Mouse (Mus musculus) adrenal gland, adult 2 months (tissue): ENCODE results near the gene 6030408B16Rik. TPM values are rescaled to one million over a fixed set of nuclear protein-coding genes. Genes with fewer than 3 reads are reported as not detected.

ENCODE experiments used
- DNase-seq: peaks from one replicate; pipeline ENCODE4 v3.0.0; 2021
- polyA plus RNA-seq: library from polyadenylated mRNA; depleted of rRNA; stranded (reverse); fragments of >200 nt; gene quantifications from 2 replicates; pipeline ENCODE4 v1.2.3, GENCODE M21; 2012
- total RNA-seq, 2 experiments: library from RNA; stranded (reverse); gene quantifications; 2 replicates each; pipeline ENCODE4 v1.2.3; 2021

6030408B16Rik gene
- total and polyA plus RNA-seq, 3 experiments, result 0.40 to 2.0 (median 0.52) TPM

DNA sequence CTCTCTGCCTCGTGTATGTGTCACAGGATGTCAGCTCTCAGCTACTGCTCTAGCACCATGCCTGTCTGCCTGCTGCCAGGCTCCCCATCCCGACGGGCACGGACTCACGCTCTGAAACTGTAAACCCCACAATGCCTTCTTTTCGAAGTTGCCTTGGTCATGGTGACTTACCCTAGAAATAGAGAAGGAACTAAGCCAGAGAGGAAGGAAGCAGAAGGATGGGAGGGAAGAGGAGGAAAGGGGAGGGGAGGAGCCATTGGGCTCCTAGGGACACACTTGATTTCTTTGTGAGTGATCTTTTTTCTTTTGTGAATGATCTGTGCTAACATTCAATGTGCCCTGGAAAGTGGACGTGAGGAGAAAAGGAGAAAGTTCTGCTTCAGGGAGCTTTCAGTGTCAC, 5.0 kb downstream of the 6030408B16Rik start:
- no peak for DNase-seq

DNA sequence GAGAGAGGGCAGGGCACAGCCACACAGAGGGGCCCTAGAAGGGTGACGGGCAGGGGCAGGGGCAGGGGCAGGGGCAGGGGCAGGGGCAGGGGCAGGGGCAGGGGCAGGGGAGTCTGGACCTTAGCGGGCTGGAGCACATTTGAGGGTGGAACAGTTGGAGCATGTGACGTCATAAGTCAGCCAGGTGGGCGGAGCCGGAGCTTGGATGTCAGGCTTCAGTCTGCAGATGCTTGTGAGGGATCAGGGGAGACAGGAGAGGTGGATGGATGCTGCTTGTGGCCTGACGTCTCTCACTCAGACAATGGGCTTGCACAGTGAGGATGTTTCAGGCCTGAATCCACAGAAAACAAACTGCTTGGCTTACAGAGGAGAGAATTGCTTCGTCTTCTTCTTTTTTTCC, 5.5 kb downstream of the 6030408B16Rik start:
- no peak for DNase-seq

DNA sequence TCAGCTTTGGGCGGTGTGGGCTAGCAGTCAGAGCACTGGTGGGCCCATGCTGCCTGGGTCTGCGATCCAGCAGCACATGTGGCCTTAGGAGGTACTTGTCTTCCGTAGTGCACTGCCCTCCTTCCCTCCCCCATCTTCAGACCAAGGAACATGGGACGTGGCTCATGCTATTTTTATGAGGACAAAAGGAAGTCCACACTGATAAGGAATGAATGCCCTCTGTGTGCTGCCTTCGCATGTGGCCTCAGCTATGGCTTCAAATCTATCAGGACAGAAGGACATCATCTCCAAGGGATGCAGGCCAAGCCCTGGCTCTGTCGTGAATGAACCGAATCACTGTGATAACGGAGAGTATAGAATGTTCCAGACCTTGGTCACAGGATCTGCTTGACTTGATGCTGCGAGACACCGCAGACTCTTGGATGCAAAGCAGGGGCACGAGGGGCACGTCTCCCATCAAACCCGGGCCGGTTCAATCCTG, 6.5 kb downstream of the 6030408B16Rik start:
- no peak for DNase-seq

DNA sequence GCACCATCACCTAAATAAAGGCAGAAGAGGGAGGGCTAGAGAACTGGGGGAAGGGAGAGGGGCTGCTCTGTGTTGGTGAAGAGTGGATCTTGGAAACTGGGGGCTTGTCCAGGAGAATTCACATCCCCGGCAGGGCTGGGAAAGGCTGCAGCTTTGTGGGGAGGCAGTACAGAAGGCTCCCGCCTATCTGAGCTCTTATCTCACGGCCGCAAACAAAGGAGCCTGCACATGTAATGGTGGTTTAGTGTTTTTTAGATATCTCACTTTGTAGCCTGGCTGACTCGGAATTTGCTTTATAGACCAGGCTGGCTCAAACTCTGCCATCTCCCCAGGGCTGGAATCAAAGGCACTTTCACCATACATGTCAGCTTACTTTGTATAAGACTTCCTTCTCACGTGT, 7.1 kb downstream of the 6030408B16Rik start:
- no peak for DNase-seq

DNA sequence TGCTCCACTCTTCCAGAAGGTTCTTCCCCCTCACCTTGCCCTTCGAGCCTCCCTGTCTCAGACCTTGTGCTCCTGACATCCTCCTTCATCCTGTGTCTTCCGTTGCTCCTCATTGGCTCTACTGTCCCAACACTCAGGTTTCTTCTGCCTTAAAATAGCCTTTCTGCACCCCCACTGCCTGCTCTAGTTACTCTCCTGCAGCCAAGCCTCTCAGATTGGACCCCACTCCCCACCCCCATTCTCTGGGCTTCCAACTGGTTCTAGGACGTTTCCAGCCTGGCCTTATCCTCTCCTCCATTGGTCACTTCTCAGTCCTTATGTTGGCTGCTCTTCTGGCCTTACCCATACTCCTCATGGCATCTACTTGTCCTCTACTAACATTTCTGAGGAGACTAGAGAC, 9.2 kb downstream of the 6030408B16Rik start:
- no peak for DNase-seq

DNA sequence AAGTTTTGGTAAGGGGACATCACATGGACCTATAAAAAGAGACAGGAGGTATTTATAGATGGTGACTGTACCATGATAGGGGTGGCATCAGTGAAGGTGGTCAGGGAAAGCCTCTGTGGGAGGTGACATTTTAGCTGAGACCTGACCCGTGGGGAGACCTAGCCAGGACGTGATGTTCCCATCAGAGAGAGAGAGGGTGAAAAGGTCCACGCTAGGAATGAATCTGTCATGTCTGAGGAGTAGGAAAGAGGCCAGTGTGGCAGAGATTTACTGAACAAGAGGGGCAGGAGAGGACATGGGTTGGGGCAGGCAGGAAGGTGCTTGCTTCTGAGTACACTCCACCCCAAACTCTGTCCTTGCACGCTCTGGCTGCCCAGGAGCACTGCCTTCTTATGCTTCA, 10.8 kb downstream of the 6030408B16Rik start:
- no peak for DNase-seq

DNA sequence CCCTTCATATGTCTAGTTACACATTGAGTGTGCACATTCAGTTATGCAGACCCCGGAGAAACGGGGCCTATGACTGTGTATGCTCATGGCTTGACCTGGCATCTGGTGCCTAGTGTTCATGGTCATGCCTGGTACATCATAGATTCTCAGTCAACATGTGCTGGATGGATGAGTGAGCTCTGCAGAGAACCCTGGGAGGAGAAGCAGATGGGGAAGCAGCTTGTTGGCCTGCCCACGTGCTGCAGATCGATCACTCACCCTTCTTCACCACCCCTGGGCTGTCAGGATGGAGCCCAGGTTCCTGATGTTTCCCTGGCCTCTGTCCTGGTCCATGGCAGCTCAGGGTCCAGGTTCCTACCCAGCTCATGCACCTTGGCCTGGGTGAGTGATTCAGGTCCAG, 13.4 kb downstream of the 6030408B16Rik start:
- no peak for DNase-seq

DNA sequence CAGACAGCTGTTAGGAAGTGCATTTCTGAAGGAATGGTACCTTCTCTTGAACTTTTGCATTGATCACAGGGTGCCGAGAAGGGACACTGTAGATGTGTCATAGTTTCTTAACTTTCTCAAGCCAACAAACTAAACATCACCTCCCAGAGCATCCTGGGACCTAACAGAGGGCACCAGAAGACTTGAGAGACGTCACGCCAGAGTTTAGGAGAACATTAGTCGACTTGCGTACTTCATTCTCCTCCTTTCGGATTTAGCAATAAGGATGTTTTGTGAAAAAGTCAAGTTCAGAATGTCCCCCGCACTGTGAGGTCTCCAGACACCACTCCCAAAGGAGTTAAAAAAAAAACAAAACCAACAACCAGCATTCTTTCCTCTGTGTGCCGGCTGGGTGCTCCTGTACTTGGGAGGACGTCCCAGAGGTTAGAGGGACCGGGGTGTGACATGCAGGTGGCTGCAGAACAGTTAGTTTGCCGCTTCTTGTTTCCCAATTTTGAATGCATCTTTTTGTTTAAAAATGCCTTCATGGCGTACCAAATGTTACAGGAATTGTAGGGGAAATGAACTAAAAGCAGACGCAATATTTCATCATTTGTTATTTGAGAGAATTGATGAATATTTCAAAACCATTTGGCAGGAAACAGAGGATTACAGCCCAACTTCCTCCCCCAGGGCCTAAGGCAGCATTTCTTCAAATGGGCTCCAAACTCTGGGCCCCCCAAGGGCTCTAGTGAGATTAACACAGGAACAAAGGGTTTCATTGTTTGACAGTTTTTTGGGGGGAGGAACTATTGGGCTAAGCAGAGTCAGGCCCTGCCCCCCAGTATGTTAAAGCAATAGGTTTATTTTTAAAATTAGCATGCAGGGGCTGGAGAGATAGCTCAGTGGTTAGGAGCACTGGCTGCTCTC, 15.7 kb downstream of the 6030408B16Rik start:
- no peak for DNase-seq

DNA sequence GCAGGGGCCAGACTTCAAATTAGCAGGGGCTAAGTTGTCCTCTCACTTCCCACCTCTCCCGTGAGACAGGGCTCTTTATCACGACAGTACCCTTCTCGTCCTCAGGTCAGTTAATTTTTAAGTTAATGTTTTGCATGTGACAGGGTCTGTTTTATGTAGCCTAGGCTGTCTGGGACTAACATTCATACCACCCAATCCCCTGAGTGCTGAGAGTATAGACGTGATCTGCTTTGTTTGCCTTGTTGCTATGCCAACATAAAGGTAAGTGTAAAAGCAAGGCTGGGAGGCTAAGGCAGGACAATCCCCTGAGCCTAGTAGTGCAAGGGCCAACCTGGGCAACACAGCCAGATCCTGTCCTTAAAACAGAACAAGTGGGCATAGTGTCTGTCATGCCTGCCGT, 16.5 kb downstream of the 6030408B16Rik start:
- no peak for DNase-seq

DNA sequence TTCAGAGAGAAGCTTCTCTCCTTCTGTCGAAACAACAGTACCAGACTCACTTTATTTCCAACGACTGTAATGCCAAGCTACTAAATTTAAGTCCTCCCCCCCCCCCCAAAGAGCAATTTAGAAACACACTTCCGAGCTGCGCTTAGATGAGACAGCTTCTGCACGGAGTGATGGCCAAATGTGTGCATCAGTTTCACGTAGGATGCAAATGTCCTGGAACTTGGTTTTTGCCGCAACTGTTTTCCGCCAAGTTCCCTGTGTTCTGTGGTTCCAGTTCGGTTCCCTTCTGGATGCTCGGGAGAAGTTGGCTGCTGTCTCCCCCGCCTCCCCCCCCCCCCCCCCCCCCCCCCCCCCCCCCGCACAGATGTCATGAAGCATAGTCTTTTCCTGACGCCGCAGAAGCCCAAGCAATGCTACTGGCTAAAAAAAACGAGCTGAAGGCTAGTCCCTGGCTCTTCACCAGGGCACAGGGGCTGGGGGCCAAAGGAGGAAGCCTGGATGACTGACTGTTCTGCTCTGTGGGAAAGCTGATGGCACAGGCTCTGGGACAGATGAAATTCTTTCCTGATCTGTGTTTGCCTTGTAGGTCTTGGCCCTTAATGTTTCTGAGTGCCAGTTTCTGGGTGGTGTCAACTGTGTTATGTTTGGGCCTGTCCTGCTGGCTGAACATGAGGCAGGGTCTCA, 18.2 kb downstream of the 6030408B16Rik start:
- no peak for DNase-seq

DNA sequence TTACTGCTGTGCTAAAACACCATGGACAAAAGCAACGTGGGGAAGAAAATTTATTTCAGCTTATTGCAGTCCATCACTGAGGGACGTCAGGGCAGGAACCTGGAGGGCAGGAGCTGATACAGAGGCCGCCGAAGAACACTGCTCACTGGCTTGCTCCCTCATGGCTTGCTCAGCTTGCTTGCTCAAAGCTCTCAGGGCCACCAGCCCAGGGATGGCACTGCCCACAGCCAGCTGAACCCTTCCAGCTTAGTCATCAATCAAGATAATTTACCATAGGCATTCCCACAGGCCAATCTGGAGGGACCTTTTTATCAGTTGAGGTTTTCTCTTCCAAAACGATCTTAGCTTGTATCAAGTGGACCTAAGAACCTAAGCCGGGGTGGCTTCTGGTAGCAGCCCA, 19.0 kb downstream of the 6030408B16Rik start:
- DNase-seq, result peak; percentile 73

DNA sequence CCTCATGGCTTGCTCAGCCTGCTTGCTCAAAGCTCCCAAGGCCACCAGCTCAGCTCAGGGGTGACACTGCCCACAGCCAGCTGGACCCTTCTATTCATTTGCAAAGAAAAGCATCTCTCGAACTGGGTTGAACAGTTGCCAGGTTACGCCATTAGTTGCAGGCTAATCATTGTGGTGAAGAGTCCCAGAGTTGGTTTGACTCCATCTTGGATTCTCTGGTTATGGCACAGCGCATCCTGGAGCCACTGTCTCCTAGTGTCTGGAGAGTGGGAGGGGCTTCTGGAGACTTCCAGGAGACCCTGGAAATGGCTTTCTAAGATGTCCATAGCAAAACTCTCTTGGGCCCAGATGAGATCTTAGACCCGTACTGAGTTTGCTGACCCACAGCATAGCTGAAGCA, 22.4 kb downstream of the 6030408B16Rik start:
- DNase-seq, result no peak

DNA sequence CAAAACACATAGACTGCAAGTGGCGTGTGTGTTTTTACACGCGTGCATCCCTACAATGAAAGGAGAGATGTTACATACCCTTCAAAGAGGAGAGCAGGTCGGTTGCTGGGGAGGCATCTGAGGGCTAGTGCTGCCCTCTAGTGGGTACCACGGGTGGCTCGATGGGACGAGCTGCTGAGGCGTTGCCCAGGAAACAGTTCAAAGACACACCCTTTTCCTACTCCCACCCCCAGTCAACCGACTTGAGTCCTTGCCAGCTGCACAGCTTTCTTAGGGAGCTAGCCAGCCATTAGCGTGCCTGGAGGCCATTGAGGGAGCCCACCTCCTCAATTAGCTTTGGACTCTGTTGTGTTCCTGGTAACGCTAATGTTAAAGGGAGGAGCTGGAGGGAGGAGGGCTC, 22.8 kb downstream of the 6030408B16Rik start:
- DNase-seq, result peak; percentile 93

DNA sequence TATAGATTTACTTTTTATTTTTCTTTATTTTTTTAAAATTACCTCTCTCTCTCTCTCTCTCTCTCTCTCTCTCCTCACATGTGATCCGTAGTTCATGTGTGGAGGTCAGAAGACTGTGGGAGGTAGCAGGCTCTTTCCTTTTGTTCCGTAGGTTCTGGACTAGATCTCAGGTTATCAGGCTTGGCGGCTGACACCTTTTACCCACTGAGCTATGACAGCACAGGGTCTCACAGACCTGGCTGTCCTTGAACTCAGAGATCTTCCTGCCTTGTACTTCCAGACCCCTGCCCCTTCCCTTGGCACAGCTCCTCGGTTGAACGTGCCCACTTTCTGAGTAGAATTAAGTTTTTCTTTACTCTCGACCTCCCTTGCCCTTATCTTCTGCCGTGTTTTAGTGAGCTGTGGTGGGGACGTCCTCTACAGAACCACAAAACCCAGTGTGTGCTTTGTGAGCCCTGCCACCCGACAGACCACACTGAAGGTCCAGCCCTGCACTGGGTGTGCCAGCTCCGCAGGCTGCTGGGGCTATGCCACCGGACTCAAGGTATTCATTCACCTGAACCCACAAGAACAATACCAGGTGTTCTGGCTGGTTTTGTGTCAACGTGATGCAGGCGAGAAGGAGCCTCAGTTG, 23.4 kb downstream of the 6030408B16Rik start:
- DNase-seq, result no peak

DNA sequence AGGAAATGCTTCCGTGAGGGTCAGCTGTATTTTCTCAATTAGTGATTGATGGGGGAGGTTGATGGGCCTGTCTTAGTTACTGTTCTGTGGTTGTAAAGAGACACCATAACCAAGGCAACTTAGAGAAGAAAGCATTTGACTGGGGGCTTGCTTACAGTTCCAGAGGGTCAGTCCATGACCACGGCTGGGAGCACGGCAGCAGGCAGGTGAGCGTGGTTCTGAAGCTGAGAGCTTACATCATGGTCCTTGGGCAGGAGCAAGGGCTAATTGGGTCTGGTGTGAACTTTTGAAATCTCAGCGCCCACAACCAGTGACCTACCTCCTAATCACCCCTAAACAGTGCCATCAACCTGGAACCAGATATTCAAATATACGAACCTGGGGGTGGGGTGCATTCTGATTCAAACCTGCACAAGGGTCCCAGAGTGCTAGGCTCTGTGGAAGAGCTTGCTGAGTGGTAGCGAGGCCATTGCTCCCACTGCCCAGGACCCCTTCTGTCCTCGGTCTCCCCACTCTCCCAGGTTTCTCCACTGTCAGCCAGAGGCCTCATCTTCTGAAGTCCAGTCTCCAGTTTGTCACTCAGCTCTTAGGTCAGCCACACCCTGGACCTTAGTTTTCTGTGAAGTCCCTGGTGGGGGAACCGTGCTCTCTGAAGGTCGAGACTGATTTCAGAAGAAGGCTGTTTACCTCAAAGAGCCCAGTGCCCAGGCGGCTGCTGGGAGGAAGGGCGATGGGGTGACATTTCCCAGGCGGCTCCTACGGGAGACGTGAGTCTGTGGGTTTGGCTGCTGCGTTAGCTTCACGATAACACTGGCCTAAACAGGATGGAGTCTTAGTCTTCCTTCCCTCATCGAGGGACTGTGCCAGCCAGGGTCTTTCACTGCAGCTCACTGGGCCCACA, 24.2 kb downstream of the 6030408B16Rik start:
- DNase-seq, result no peak

DNA sequence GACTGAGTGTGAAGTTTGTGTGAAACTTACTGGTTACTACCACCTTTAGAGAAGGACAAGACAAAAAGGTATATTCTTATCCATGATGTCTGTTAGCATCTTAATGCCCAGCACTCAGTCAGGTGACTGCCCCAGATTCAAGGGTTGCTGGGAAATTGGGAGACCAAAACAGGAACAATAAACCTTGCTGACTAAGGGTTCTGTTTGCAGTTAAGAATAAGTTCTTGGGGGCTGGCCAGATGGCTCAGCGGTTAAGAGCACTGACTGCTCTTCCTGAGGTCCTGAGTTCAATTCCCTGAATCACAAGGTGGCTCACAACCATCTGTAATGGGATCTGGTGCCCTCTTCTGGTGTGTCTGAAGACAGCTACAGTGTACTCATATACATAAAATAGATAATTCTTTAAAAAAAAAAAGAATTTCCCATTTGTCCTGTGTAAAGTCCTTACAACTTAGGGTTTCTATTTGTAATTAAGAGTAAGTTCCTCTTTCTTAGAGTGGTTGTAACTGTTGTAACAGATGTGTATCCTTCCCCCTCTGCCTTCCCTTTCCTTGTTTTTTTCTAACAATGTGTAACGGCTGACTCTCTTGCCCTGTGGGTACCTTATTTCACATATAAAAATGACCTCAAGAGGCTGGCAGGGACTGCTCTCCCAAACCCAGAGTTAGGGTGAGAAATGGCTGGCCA, 24.9 kb downstream of the 6030408B16Rik start:
- no peak for DNase-seq

DNA sequence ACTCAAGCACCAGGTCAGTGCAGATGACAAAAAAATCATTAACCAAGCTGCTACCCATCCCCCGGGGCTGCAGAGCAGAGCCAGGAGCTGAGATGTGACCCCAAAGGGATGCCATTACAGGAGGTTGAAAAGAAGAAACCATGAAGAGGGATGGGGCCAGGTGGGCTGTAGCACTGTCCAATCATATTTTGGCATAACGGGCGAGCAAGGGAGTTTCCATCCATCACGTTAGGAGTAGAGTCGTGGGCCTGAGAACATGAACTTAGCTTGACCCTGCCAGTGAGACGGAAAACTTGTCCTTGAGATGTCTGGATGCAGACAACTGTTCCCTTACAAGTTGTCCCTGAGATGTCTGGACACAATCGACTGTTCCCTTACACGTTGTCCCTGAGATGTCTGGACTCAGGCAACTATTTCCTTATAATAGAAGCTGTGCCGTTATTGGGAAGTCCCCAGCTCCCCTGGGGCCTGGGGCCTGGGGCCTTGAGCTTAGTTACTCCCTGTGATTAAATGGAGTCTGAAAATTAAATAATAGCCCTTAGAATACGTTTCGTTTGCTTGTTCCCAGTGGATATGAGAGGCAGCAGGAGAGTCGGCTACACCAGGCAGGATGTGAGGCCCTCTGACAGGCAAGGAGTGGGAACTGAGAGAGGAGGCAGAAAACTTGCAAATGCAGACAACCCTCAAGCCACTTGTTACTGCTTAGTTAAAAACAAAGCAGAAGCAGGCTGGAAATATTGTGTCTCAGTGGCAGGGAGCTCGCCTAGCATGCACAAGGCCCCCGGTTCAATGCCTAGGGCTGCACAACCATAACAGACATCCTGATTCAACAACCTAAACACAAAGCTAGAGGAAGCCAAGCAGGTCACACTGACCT, 26.1 kb downstream of the 6030408B16Rik start:
- peak; percentile 62 for DNase-seq

DNA sequence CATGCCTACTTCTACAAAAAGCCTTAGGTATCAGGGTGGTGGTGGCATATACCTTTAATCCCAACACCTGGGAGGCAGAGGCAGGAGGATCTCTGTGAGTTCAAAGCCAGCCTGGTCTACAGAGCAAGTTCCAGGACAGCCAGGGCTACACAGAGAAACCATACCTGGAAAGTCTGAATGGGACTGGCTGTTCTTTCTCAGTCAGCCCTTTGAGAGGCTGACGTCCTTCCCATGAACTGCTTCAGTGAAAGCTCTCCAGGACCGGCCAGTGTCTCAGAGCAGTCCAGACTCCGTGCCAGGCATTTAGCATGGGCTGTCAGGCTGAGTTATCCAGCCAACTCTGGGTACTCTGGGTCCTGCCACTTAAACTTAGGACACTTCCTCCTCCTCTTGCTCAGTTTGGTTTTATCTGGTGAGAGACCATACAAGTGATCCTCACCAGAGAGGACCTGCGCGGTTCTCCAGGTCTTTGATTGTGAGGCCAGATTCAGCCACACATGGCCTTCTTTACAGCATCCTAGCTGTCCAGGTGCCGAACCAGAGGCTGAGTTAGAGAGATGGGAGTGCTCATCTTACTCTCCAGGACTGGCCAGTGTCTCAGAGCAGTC, 27.1 kb downstream of the 6030408B16Rik start:
- no peak for DNase-seq

DNA sequence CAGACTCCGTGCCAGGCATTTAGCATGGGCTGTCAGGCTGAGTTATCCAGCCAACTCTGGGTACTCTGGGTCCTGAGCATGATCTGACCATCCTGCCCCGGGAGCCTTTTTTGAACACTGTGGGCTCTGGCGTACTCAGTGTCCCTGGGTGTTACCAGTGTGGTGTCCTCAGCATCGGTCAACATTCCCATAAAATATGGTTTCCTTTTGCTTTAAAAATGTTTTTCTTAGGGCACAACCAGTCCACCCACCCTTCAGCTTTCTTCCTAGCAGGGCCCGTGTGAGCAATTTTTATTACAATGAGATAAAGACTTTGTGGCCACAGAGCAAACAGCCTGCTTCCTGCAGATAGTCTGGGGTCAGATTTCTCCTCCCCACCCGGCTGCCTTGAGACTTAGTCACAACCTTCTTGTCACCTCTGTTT, 27.6 kb downstream of the 6030408B16Rik start:
- DNase-seq, result peak; percentile 72

DNA sequence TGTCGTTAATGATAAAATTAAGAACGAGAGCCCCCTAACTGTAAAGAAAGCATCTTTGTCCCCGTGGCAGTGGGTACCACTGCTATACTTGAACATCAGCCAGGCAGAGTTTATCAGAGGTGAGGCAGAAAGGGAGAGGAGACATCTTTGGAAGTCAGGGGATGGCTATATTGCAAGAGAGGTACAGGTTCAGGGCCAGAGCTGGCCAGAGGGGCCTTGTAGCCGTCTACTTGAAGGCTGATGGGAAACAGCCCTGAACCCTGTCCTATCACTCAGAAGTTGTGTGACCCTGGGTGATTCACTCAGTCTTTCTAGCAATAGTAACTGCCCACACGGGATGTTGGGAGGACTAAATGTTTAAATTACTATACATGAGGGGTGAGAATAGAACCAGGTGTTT, 28.1 kb downstream of the 6030408B16Rik start:
- peak; percentile 75 for DNase-seq
